Mouse (Mus musculus) thymus, adult 18-20 months (tissue): ENCODE measurements around the gene Ndufv3.

Source experiments
- DNase-seq, 2 experiments: peaks; one replicate each; pipeline ENCODE4 v3.0.0; 2022; ENCODE audit warnings: mixed read lengths in 2 of 2

The Ndufv3 gene

DNA sequence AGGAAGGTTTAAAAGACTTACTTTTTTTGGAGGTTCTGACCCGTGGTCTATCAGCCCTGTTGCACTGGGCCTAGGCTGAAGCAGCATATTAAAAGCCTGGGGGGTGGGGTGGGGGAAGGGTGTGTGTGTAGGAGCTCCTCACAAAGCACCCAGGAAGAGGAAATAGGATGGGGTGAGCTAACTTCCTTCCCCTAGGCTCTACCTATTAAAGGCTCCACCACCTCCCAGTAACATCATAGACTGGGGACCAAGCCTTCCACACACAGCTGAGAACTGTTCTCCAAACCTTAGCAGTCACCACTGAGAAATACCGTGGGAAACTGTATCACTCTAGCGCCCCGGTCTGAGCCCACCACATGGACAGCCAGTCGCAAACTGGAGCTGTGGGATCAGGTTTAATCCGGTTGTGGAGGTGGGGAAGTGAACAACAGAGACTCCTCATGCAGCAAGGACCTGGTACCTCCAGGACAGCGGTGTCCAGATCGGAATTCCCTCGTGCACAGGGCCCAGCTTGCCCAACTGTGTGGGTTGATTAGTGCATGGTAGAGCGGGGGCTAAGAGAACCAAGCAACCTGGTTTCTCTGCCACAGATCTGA lies 38.1 kb downstream of the Ndufv3 start:
- DNase-seq, result no peak

DNA sequence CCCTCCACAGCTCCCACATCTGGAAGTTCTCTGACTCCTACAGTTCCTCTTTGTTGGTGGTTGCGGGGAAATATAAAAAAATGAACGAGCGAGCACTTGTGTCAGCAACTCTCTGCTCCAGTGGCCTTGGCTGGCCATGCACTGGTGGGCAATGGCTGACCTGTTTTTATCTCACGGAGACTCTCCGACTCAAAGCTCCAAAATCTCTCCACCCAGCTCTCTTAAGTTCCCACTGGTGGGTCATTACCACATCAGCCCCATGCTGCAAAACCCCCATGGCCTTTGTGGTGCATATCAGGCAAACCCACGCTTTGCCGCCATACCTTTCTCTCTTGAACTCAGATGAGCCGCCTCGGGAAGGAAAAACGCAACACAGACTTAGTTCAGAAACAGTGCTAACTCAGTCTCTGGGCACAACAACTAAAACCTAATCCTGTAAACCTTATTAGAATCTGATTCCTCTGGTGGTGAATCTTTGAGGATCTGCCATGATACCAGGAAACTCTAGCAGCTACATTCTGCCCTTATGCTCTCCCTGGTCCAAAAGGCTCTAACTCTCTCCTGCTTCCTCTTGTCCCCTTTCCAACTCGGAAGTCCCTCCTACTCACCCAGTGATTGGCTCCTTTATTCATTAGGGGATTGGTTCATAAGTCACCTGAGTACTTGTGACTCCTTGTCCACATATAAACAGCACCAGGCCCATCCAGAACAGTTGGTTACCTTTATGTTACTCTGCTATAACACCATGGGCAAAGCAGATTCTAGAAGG lies 39.3 kb downstream of the Ndufv3 start:
- DNase-seq, result no peak

DNA sequence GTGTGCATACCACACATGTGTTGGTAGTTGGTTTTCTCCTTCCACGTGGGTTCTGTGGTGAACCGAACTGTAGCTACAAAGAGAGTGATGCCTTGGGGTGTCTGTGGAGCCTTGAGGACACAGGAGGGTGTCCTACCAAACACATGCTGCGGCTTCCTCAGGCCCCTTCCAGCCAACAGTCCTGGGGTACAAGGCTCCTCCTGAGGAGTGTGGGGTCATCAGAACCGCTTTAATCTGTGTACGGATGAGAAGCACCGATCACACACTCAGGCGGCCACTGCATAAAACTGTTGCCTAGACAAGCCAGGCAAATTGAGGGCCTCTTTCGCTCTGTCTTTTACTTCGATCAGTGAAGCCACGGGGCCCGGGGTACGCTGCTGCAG lies 43.7 kb downstream of the Ndufv3 start:
- peak; percentile 19 to 44 for DNase-seq

DNA sequence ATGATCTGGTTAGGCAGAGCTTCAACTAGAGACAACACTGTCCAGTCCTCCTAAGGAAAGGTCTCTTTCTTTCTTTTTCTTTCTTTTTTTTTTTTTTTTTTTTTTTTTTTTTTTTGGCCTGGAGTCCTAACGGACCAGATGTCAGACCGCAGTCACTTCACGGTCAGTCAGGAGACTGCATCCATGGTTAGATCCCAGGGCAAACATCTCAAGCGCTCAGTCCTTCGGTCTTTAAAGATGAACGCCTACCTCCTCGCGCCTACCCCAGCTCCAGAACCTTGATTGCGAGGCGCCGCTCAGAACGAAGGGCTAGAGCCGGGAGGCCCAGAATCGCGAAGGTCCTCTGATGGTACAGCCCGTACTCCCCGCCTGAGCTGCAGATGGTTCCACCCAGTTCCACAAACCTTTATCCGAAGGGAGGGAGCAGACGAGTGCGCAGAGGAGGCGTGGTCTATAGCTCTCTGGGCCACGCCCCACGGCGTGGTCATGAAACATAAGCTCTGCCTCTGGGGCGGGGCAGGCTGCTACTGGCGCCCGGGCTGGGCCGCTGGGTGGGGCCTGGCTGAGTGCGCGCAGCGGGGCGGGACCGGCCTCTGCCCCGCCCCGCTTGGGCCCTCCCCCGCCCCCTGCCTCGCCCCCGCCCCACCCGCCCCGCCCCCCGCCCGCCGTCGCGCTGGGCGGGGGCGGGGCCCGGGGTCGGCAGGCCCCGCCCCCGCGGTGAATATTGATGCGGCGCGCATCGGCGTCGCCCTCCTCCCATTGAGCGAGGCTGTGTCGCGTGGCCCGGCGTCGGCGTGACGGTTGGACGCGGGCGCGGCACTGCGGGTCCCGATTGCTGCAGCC lies 44.3 kb downstream of the Ndufv3 start, which contains the start of gene Pknox1:
TSS of gene Pknox1 (plus strand) at position 720 of the 843 bp plus-strand sequence.
- DNase-seq, result peak; percentile 98 to 99

DNA sequence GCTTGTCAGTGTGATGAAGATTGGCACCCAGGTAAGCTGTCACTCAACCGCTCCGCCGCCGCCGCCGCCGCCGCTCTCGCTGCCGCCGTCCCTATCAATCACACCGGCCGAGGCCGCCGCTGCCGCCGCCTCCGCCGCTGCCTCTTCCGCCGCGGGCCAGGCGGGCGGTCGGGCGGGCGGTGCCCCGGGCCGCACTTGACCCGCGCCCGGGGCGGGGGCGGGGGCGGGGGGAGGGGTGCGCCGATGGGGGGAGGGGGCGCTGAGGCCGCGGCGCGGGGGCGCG lies 44.9 kb downstream of the Ndufv3 start:
- no peak for DNase-seq

DNA sequence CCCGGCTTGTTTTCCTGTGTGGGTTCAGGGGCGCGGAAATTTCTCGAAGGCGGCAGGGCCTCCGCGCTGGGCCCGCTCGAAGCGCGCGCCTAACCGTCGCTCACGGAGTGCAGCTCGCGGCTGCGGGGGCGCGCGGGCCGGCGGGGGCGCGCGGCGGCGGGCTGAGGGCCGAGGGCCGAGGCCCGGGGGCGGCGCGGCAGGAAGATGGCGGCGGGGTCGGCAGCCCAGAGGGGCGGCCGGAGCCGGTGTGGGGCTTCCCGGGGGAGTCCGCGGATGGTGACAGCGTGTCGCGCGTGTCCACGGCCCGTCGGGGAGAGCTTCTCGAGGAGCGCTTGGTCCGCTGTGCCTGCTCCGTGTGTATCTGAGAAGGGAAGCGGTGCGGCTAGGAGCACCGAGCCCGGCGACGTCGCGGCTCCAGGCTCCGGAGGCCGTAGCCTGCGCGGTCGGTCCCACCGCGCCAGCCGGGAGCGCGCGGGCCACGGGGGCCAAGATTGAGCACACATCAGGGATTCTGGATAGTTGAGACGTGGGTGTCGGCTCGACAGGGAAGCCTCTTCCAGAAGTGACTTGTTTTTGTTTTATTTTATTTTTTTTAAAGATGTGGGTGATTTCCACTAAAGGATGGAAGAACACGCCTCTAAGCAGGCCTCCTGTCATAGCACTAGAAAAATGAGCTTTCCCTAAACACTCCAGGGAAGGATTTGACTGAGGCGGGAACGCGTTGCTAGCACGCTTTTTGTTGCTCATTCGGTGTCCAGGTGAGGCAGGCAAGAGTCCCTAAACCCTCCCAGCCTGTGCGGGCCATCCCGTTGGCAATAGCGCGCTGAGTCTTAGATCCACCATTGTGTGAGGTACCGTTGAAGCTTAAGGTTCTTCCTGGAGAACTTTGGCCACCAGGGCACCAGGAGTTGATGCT lies 45.5 kb downstream of the Ndufv3 start:
- peak; percentile 68 to 78 for DNase-seq

DNA sequence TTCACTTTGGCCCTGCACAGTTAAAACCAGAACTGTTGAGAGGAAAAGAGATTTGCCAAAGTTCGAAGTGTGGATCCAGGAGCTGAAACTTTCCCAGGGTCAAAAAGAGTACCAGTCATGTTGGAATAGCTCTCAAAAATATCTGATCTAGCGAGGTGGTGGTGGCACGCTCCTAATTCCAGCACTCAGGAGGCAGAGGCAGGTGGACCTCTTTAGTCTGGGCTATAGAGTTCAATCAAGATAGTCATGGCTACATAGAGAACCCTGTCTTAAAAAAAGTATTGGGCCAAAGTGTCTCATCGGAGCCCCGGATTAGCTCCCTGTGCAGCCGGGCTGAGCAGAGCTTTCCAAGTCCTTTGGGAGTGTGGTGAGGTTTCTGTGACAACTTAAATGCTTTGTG lies 46.4 kb downstream of the Ndufv3 start:
- DNase-seq, result no peak

DNA sequence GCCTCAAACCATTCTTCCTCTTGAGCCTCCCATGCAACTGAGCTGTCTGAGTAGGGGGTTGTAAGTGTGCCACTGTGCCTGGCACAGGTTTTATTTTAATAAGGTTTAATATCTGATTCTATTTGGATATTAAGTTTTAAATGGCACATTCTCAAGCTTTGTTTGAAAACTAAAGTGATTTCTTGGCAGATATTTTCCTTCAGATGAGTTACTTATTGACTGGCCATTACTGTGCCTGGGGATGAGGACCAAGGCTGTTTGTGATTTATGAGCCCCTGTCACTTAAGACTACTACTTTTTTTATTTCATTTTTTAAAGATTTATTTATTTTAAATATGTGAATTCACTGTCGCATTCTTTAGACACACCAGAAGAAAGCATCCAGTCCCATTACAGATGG lies 49.8 kb downstream of the Ndufv3 start:
- no peak for DNase-seq

DNA sequence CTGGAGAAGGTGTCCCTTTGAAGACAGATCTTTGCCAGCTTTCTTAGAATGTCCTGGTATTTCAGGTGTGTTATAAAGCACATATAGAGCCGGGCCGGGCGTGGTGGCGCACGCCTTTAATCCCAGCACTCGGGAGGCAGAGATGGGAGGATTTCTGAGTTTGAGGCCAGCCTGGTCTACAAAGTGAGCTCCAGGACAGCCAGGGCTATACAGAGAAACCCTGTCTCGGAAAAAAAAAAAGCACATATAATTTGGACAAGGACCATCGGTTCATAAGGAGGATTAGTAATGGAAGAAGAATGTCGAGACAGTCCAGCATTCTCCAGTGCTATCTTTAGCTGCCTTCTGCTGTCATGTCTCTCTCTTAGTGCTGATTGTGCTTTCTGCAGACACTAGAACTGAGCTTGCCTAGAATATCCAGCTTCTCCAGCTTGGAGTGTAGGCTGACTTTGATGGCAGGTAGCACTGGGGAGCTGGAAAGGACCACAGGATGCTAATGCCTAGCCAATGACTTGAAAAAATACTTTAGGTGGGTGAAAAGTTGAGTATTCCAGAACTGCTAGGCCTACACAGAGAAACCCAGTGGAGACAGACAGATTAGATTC lies 50.5 kb downstream of the Ndufv3 start:
- no peak for DNase-seq

DNA sequence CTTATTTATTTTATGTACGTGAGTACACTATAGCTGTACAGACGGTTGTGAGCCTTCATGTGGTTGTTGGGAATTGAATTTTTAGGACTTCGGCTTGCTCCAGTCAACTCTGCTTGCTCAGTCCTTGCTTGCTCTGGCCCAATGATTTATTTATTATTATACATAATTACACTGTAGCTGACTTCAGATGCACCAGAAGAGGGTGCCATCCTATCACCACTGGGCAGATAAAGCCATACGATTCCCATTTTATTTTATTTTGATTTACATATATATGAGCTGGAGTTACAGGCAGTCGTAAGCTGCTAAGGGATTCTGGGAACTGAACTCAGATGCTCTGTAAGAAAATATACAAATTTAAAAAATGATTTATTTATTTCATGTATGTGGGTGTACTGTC lies 51.8 kb downstream of the Ndufv3 start:
- no peak for DNase-seq

DNA sequence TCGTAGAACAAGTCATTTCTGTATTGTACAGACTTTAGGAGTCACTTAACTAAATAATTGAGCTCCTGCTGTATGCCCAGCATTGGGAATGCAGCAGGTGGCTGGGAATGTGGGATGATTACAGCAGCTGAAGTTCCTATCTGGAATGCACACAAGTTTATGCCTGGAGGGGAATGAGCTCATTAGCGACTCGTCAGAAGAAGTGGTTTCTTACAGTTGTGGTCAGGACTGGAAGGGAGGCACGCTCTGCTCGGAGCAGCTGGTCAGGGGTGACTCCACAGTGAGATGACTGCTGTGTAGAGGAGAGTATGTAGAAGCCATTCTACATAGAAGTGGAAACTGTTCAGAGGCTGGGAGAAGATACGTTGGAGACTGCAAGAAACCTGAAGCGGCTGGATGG lies 54.7 kb downstream of the Ndufv3 start:
- DNase-seq, result no peak

DNA sequence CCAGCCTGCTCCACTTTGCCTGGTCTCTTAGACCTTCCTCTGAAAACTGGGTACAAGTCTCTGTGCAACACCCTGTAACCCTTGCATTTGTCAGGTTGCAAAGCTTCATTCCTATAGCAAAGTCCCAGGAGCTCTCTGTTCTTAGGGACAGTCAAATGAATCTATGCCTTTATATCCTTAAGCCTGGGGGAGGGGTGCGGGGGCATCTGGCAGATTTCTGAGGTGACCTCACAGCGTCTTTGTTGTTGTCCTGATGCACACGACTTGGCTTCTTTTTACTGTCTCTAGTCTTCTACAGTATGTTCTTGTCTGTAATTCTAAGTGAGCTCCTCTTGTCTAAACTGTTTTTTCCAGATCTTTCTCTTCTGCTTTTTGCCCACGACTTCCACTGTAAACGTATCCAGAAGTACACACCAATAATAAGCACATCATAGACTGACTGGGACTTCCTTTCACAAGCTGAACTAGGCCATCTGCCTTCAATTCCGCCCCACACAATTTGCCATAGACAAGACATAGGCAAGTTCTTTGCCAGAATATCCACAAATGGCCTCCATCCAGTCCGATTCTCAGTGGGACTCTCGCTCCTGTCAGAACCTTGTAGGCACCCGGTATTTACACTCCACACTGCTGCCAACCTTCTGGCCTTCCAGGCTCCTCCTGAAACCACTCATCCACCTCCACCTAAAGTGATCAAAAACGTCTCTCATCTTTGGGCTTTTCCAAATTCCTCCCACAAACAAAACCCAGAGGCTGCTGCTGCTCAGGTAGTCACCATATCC lies 56.7 kb downstream of the Ndufv3 start:
- no peak for DNase-seq

DNA sequence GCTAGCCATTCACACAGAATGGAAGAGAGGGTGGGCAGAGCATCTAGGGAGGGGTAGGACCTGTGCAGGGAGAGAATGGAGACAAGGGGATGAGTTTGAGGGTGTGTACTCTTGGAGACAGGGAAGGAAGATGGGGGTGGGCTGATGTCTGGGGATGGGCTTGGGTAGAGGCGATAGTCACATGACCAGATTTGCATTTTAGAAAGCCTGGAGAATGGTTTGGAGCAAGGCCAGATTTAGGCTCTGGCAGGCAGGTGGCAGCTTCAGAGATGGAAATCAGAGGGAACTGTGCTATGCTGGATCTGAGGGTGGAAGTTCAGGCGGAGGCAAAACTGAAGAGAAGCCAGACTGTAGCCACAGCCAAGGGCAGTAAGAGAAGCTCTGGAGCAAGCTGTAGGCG lies 60.4 kb downstream of the Ndufv3 start:
- DNase-seq, result no peak
